In genomic region chr7:107665586-107666261, GRCm38 (mm10) we compare ENCODE assay signal across 8 mouse cellular contexts. TPM values are rescaled to one million over a fixed set of nuclear protein-coding genes. Genes with fewer than 3 reads are reported as not detected.
DNase-seq lines count a peak whose midpoint lies in the region; ATAC-seq lines count a peak whose summit lies in the region.

No protein-coding gene starts in this region.

- intact Hi-C loops in left cerebral cortex, postnatal 36 days (cut with DNase I) = no loop called here

- peaks cover 3% of the 10 kb centered on the region; the same call in 1 of the 2 replicates for H3K27me3 ChIP-seq in hindbrain, embryonic 16.5 days (replicated peaks; ENCODE audit: control insufficient read depth, insufficient read depth, low read length)
- H3K27me3 ChIP-seq in midbrain, embryonic 10.5 days (ENCODE audit: low read depth, poor library complexity, severe bottlenecking) = peaks cover 21% of the 10 kb centered on the region

- H3K4me2 ChIP-seq in hindbrain, embryonic 16.5 days (ENCODE audit: low read length) = peak overlapping the region; percentile 42

- H3K4me1 ChIP-seq in hindbrain, embryonic 16.5 days (ENCODE audit: control insufficient read depth, insufficient read depth, low read depth, low read length) = peaks cover 8% of the 10 kb centered on the region
- peaks cover 66% of the 10 kb centered on the region for H3K4me1 ChIP-seq in midbrain, embryonic 10.5 days

- peak overlapping the region; percentile 47 for H3K9ac ChIP-seq in hindbrain, embryonic 16.5 days (ENCODE audit: low read depth, low read length)

- ATAC-seq in hindbrain, embryonic 16.5 days = peak; percentile 71

- H3K4me3 ChIP-seq in hindbrain, embryonic 16.5 days (ENCODE audit: low read length) = peak overlapping the region; percentile 19
- peak overlapping the region; percentile 39 for H3K4me3 ChIP-seq in midbrain, embryonic 10.5 days

- DNase-seq in brain, adult 2 months (ENCODE audit: low read depth, low spot score) = peak; percentile 82
- DNase-seq in embryo, embryonic 10.5 days (ENCODE audit: low spot score) = peak; percentile 70
- DNase-seq in gastrocnemius, postnatal 25 days = peak; percentile 55
- DNase-seq in left cerebral cortex, postnatal 36 days (ENCODE audit: low spot score in 2 of 2) = peak; percentile 37 to 39
- peak; percentile 47 for DNase-seq in midbrain, embryonic 10.5 days (ENCODE audit: low spot score)
- DNase-seq in telencephalon, adult 2 months (ENCODE audit: low read depth, low spot score) = peak; percentile 54
- DNase-seq in urinary bladder, adult 18-20 months (ENCODE audit: low spot score in 2 of 2) = no peak

- no peaks in the 10 kb centered on the region for H3K36me3 ChIP-seq in hindbrain, embryonic 16.5 days (ENCODE audit: control insufficient read depth, insufficient read depth, low read length)
- no peaks in the 10 kb centered on the region for H3K36me3 ChIP-seq in midbrain, embryonic 10.5 days

- 9% methylated on average over 9 of the region's 9 CpGs for WGBS in hindbrain, embryonic 16.5 days
- WGBS in midbrain, embryonic 10.5 days = 18% methylated on average over 9 of the region's 9 CpGs

- H3K9me3 ChIP-seq in hindbrain, embryonic 16.5 days (ENCODE audit: control insufficient read depth, low read length) = no peaks in the 10 kb centered on the region
- no peaks in the 10 kb centered on the region for H3K9me3 ChIP-seq in midbrain, embryonic 10.5 days (replicated peaks)

- H3K27ac ChIP-seq in hindbrain, embryonic 16.5 days (ENCODE audit: low read depth, low read length) = peak overlapping the region; percentile 66
- H3K27ac ChIP-seq in midbrain, embryonic 10.5 days (replicated peaks) = peak overlapping the region; percentile 86

RNA-seq across cellular contexts. Expression of gene 5330417H12Rik, which starts 40.8 kb away (rescaled TPM):
- not detected for total RNA-seq in gastrocnemius, postnatal 25 days (2021)
- polyA plus RNA-seq in hindbrain, embryonic 16.5 days (2015; fragmentation: Nextera tagmentation; extraction: Ambion mirVana) = not detected in 2 replicates
- total RNA-seq in left cerebral cortex, postnatal 36 days (2021) = not detected
- polyA plus RNA-seq in midbrain, embryonic 10.5 days (2016; fragmentation: Nextera tagmentation; extraction: Ambion mirVana) = not detected in 2 replicates

Comparison
In these comparisons a context has a peak if more than half of its experiments do, and no peak if none do; other contexts are left out.
1. DNase-seq: peak in brain, adult 2 months (single experiment), embryo, embryonic 10.5 days (single experiment), gastrocnemius, postnatal 25 days (single experiment), left cerebral cortex, postnatal 36 days (2 of 2), midbrain, embryonic 10.5 days (single experiment) and telencephalon, adult 2 months (single experiment); none in urinary bladder, adult 18-20 months (0 of 2).